Mouse (Mus musculus): ENCODE results near the gene Kcnn4.

Kcnn4 gene

DNA sequence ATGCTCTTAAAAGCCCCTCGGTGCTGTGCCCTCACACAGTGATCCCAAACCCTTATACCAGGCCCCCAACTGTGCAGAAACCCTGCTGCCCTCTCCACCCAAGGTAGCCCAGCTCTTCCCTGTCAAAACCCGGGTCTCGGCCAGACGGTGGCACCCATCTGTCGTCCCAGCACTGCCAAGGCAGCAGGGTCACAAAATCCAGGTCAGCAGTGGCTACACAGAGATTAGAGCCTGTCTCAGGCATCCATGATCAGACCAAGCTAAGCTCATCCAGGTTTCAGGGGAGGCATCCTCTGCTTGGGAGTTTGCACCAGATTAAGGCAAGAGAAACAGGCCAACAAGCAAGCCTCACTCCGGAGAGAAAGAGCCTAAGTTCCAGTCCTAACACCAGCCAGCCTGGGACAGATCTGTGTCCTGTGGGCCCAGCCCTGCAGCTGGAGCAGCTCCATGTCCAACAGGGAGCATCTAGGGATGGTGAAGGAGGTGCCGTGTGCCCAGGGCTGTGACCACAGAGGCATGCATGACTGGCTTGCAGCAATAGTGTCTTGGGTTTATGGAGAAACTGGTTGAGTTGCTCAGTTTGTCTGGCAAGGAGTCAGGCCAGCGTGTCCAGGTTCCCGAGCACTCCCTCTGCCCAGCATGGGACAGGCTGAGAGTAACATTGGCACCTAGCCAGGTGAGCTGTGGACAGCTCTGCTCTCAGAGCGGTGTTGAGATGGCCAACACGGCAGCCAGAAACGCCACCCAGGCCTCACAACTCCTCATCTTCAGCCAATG, 54.1 kb downstream of the Kcnn4 start:
- DNase-seq (ENCODE audit: low read depth) = no peak

DNA sequence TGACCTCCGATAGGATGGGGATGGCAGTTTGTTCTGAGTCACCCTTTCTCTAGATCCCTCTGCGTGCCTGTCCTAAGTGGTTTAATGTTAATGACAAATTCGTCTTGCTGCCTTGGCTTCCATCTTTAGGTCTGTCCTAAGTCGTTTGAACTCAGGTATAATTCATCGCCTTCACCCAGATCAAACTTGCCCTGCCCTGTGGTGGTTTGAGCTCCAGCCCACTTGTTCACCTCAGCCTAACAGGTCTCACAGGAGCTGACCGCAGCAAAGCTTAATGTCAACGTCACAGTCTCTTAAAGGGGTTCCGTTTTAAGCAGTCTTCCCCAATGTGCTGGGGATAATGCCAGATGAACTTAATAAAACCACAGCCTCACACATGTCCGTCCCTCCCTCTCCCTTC, 55.9 kb downstream of the Kcnn4 start:
- no peak for DNase-seq (ENCODE audit: low read depth)

DNA sequence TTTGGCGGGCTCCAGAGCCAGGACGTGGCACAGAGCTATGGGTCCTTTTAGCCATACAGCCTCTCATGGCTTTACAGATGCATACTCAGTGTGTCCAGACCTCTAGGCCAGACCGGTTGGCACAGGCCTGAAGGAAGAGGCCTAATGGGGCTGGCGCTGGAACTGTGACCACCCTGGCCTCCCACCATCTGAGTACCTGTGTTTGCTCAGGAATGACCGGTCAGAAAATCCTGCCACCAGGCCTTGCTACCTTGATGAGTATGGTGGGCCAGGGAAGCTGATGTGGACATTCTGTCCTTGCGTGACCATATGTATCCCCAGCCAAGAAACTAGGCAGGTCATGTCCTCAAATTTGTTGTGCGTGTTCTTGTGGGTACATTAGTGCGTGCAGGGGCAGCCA, 57.1 kb downstream of the Kcnn4 start:
- DNase-seq (ENCODE audit: low read depth) = no peak

DNA sequence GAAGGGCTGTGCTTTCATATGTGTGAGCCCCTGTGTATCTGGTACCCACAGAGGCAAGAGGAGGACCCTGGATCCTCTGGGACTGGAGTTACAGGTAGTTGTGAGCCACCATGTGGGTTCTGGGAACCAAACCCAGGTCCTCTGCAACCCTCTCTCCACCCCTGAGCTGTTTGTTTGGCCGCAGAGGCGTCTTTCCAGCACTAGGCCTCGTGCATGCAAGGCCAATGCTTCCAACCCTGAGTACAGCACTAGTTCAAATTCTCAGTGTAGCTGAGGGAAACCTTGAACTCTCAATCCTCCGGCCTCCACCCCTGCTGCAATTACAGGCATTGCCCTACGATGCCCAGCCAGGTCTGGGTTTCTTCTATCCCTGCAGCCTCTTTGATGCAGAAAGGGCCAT, 58.7 kb downstream of the Kcnn4 start:
- no peak for DNase-seq (ENCODE audit: low read depth)

DNA sequence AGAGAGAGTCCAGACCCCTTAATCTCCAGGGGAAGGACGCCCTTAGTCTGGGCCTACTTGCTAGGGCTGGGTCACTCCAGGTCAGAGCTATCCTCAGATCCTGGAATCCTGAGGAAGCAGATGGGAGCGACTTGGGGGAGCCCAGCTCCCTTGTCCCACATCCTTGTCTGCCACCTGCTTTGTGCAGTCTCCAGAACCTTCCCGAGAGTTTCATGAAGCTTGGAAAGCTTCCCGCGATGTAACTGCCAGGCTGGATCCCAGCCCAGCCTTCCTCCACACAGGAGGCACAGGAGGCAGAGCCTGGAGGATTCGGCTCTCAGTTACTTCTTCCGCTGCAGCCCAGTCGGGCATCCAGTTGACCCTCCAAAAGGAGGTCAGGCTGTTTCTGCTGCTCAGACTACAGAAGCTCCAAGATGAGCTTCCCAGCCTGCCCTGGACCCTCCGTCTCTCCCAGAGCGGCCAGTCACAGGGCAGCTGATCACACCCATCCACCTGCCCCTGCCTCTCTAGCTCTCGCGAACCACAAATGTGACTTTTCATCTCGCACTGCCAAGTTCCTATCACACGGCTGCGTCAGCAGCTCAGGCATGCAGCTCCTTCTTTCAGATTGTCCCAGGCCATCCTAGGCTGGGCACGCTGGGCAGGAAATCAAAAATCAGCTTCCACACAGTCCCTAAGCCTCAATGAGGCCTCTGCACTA, 59.5 kb downstream of the Kcnn4 start:
- no peak for DNase-seq (ENCODE audit: low read depth)

DNA sequence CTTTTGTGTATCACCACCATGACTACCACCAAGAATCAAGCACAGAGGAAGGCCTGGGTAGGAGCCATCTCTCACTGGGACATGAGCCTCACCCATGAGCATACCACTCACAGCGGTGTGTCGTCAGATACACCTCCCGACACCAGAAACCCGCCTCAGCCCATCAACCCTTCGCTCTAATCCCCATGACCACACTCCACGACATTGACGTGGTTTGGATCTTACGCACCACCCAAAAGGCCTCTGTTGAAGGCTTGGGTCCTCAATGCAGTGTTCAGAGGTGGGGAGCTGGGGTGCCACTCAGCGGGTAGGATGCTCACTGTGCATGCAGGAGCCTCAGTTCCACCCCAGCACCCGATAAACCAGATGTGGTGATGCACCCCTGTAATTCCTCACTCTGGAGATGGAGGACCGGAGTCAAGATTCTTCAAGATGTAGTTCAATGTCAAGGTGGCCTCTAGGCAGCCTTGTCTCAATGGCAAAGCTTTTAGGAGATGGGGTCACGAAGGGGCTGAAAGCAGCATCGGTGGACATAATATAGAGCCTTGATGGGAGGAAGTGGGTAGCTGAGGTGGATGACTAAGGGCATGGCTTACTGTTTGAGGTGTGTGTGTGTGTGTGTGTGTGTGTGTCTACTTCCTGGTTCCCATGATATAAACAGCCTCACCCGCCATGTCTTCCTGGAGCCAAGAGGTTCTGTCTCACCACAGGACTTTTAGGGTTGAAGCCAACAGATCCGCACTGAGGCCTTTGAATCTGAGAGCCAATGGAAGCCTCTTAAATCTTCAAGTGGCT, 60.7 kb downstream of the Kcnn4 start:
- DNase-seq (ENCODE audit: low read depth) = peak; percentile 77

DNA sequence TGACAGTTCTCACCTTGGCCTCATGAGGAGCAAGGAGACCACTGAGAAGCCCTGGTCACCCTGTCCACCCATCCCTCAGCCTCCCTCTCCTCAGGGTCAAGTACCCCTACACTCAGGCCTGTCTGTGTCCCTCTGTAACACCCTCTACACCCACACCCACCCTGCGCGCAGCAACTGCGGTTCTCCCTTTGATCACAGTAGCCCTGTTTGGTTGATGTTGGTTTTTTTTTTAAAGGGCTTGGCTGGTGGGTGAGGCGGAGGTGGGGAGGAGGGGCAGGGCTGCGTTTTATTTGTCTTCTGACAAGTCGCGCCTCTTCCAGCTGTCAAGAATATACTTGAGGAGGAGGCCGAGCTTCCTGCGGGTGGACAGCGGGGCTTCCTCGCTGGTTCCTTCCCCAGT, 61.6 kb downstream of the Kcnn4 start:
- no peak for DNase-seq (ENCODE audit: low read depth)

DNA sequence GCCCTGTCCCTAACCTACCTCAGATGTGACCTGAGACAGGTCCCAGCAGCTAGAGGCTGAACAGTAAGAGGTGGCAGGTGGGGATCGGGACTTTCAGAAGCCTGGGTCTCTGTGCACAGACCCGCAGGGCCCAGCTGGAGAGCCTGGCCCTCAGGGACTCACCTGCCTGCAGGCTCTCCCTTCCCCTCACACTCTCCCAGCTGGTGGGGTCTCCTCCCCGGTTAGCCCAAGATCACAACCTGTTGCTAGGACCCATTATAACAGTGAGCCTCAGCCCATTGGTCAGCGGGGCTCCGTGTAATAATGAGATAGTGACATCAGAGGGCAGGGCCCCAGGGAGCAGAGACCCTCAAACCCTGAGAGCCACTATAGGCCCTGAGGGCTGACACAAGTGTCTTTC, 65.2 kb downstream of the Kcnn4 start:
- no peak for DNase-seq (ENCODE audit: low read depth)
